Mouse (Mus musculus): ENCODE data around the gene Cand2. TPM values are rescaled to one million over a fixed set of nuclear protein-coding genes. Genes with fewer than 3 reads are reported as not detected.

Cand2 gene
- total and polyA plus RNA-seq, 2 experiments from 2014 or later: 30.0 to 50.9 TPM

GRCm38 (mm10) chr6:115807464-115808195 is 33.3 kb downstream of the Cand2 start:
- no peak for TF ChIP-seq EP300 (IDR thresholded peaks at IDR 0.05; ENCODE audit: low read depth)
- no peak for TF ChIP-seq CTCF (IDR thresholded peaks at IDR 0.05; ENCODE audit: low read depth)
- DNase-seq (ENCODE audit: low spot score) (no peak), ATAC-seq (ENCODE audit: insufficient read depth, low read depth) (no peak)
- H3K9me3 ChIP-seq (replicated peaks; ENCODE audit: control insufficient read depth, low read length): no peaks in the 10 kb centered on the region
- peaks cover 18% of the 10 kb centered on the region for H3K4me1 ChIP-seq (ENCODE audit: control insufficient read depth, insufficient read depth)
- H3K4me3 ChIP-seq (ENCODE audit: low read depth, low read length): peak overlapping the region; percentile 89
- H3K27ac ChIP-seq (ENCODE audit: low read depth): peak overlapping the region; percentile 96
- H3K9ac ChIP-seq (replicated peaks; ENCODE audit: low read depth, low read length): peak overlapping the region; percentile 97
- no peaks in the 10 kb centered on the region for H3K27me3 ChIP-seq (ENCODE audit: control insufficient read depth, insufficient read depth, low read length)
- H3K4me2 ChIP-seq (ENCODE audit: low read depth, low read length): peak overlapping the region; percentile 80
- 2% methylated on average over 15 of the region's 15 CpGs for WGBS
- H3K36me3 ChIP-seq (replicated peaks; ENCODE audit: control insufficient read depth, insufficient read depth, low read length): peaks cover 41% of the 10 kb centered on the region

- peak overlapping the region; percentile 80 for H3K4me2 ChIP-seq (ENCODE audit: low read depth, low read length)
- H3K4me1 ChIP-seq (ENCODE audit: control insufficient read depth, insufficient read depth): peaks cover 18% of the 10 kb centered on the region
- H3K4me3 ChIP-seq (ENCODE audit: low read depth, low read length): peak overlapping the region; percentile 89
- H3K9me3 ChIP-seq (replicated peaks; ENCODE audit: control insufficient read depth, low read length): no peaks in the 10 kb centered on the region
- ATAC-seq (ENCODE audit: insufficient read depth, low read depth) (peak; percentile 42), DNase-seq (ENCODE audit: low spot score) (no peak)
- peaks cover 40% of the 10 kb centered on the region for H3K36me3 ChIP-seq (replicated peaks; ENCODE audit: control insufficient read depth, insufficient read depth, low read length)
- peak overlapping the region; percentile 97 for H3K9ac ChIP-seq (replicated peaks; ENCODE audit: low read depth, low read length)
- WGBS: under 1% methylated on average over 22 of the region's 22 CpGs
- TF ChIP-seq CTCF (IDR thresholded peaks at IDR 0.05; ENCODE audit: low read depth) (no peak), EP300 (IDR thresholded peaks at IDR 0.05; ENCODE audit: low read depth) (no peak)
- H3K27me3 ChIP-seq (ENCODE audit: control insufficient read depth, insufficient read depth, low read length): no peaks in the 10 kb centered on the region
- H3K27ac ChIP-seq (ENCODE audit: low read depth): peak overlapping the region; percentile 96
Measured at GRCm38 (mm10) chr6:115808196-115808487, 33.8 kb downstream of the Cand2 start.

GRCm38 (mm10) chr6:115808488-115809231 is 34.3 kb downstream of the Cand2 start, which contains the start of gene Rpl32:
Rpl32 (minus strand) TSS chr6:115808747.
- Histone ChIP-seq H3K36me3 (replicated peaks; ENCODE audit: control insufficient read depth, insufficient read depth, low read length) (peaks cover 39% of the 10 kb centered on the region), H3K4me2 (ENCODE audit: low read depth, low read length) (peak within 1 kb of the TSS; percentile 80), H3K9me3 (replicated peaks; ENCODE audit: control insufficient read depth, low read length) (no peaks in the 10 kb centered on the region), H3K27ac (ENCODE audit: low read depth) (peak within 1 kb of the TSS; percentile 96), H3K9ac (replicated peaks; ENCODE audit: low read depth, low read length) (peak within 1 kb of the TSS; percentile 97), H3K4me3 (ENCODE audit: low read depth, low read length) (peak within 1 kb of the TSS; percentile 89), H3K27me3 (ENCODE audit: control insufficient read depth, insufficient read depth, low read length) (no peaks in the 10 kb centered on the region), H3K4me1 (ENCODE audit: control insufficient read depth, insufficient read depth) (peaks cover 18% of the 10 kb centered on the region)
- ATAC-seq (ENCODE audit: insufficient read depth, low read depth): peak; percentile 85
- peak; percentile 91 for DNase-seq (ENCODE audit: low spot score)
- WGBS: under 1% methylated on average over 47 of the region's 47 CpGs
- TF ChIP-seq EP300 (IDR thresholded peaks at IDR 0.05; ENCODE audit: low read depth) (peak; percentile 100), CTCF (IDR thresholded peaks at IDR 0.05; ENCODE audit: low read depth) (peak; percentile 50)

GRCm38 (mm10) chr6:115811606-115812005 is 37.3 kb downstream of the Cand2 start:
- no peak for TF ChIP-seq EP300 (IDR thresholded peaks at IDR 0.05; ENCODE audit: low read depth)
- TF ChIP-seq CTCF (IDR thresholded peaks at IDR 0.05; ENCODE audit: low read depth): no peak
- ATAC-seq (ENCODE audit: insufficient read depth, low read depth) (no peak), DNase-seq (ENCODE audit: low spot score) (no peak)
- Histone ChIP-seq H3K4me2 (ENCODE audit: low read depth, low read length) (no peak overlapping the region), H3K4me3 (ENCODE audit: low read depth, low read length) (no peak overlapping the region), H3K27ac (ENCODE audit: low read depth) (no peak overlapping the region), H3K9ac (replicated peaks; ENCODE audit: low read depth, low read length) (no peak overlapping the region), H3K9me3 (replicated peaks; ENCODE audit: control insufficient read depth, low read length) (no peaks in the 10 kb centered on the region), H3K27me3 (ENCODE audit: control insufficient read depth, insufficient read depth, low read length) (no peaks in the 10 kb centered on the region), H3K4me1 (ENCODE audit: control insufficient read depth, insufficient read depth) (peaks cover 16% of the 10 kb centered on the region), H3K36me3 (replicated peaks; ENCODE audit: control insufficient read depth, insufficient read depth, low read length) (peaks cover 10% of the 10 kb centered on the region)
- 65% methylated on average over 8 of the region's 8 CpGs for WGBS

- Histone ChIP-seq H3K4me2 (ENCODE audit: low read depth, low read length) (no peak overlapping the region), H3K9me3 (replicated peaks; ENCODE audit: control insufficient read depth, low read length) (no peaks in the 10 kb centered on the region), H3K27me3 (ENCODE audit: control insufficient read depth, insufficient read depth, low read length) (no peaks in the 10 kb centered on the region), H3K4me1 (ENCODE audit: control insufficient read depth, insufficient read depth) (peaks cover 7% of the 10 kb centered on the region; the same call in 1 of the 2 replicates), H3K4me3 (ENCODE audit: low read depth, low read length) (no peak overlapping the region), H3K36me3 (replicated peaks; ENCODE audit: control insufficient read depth, insufficient read depth, low read length) (no peaks in the 10 kb centered on the region), H3K9ac (replicated peaks; ENCODE audit: low read depth, low read length) (no peak overlapping the region), H3K27ac (ENCODE audit: low read depth) (no peak overlapping the region)
- TF ChIP-seq EP300 (IDR thresholded peaks at IDR 0.05; ENCODE audit: low read depth) (no peak), CTCF (IDR thresholded peaks at IDR 0.05; ENCODE audit: low read depth) (peak; percentile 73)
- ATAC-seq (ENCODE audit: insufficient read depth, low read depth) (peak; percentile 58), DNase-seq (ENCODE audit: low spot score) (peak; percentile 76)
- 18% methylated on average over 4 of the region's 4 CpGs for WGBS
Measured at GRCm38 (mm10) chr6:115814104-115814503, 39.8 kb downstream of the Cand2 start.

Data from heart, postnatal 0 days (tissue).